Mouse (Mus musculus): ENCODE data around the gene Pidd1.
"Not testable (repeated sequence)": the region's sequence is repeated elsewhere in the genome, so short reads cannot be mapped to it uniquely, and the experiment has no call there.

Pidd1 gene

GRCm38 (mm10) chr7:141413331-141413730 lies 30.5 kb downstream of the Pidd1 start:
- DNase-seq: no peak

GRCm38 (mm10) chr7:141411667-141412066 lies 32.2 kb downstream of the Pidd1 start:
- DNase-seq: no peak

GRCm38 (mm10) chr7:141410631-141411030 lies 33.2 kb downstream of the Pidd1 start:
- DNase-seq: no peak

- DNase-seq: peak; percentile 89
Observed at GRCm38 (mm10) chr7:141408833-141409232, 35.0 kb downstream of the Pidd1 start.

GRCm38 (mm10) chr7:141407670-141408069 lies 36.2 kb downstream of the Pidd1 start:
- not testable (repeated sequence) for DNase-seq

- DNase-seq: no peak
Observed at GRCm38 (mm10) chr7:141405466-141405865, 38.4 kb downstream of the Pidd1 start.

- peak; percentile 67 for DNase-seq
Observed at GRCm38 (mm10) chr7:141403305-141403704, 40.5 kb downstream of the Pidd1 start.

GRCm38 (mm10) chr7:141395348-141395747 lies 48.5 kb downstream of the Pidd1 start:
- DNase-seq: no peak

GRCm38 (mm10) chr7:141394771-141395170 lies 49.1 kb downstream of the Pidd1 start:
- peak; percentile 72 for DNase-seq

GRCm38 (mm10) chr7:141394158-141394557 lies 49.7 kb downstream of the Pidd1 start:
- DNase-seq: no peak

GRCm38 (mm10) chr7:141392552-141393222 lies 51.1 kb downstream of the Pidd1 start:
- DNase-seq: no peak

GRCm38 (mm10) chr7:141391625-141392551 lies 51.9 kb downstream of the Pidd1 start, which contains the start of gene Taldo1:
Taldo1 (plus strand) TSS chr7:141392199.
- DNase-seq: peak; percentile 98

GRCm38 (mm10) chr7:141390326-141391259 lies 53.2 kb downstream of the Pidd1 start:
- DNase-seq: peak; percentile 33

GRCm38 (mm10) chr7:141388487-141389109 lies 55.2 kb downstream of the Pidd1 start:
- no peak for DNase-seq
